Mouse (Mus musculus) forebrain, embryonic 16.5 days (tissue): ENCODE data around the gene Hibadh. TPM values are rescaled to one million over a fixed set of nuclear protein-coding genes. Genes with fewer than 3 reads are reported as not detected.

Source experiments
- ATAC-seq: fragments of 200-750 bp; cut with Nextera tagmentation; 2 replicates; pipeline ENCODE4 v1.8.0; 2017; ENCODE audit warnings: mild to moderate bottlenecking, moderate library complexity
- H3K27ac ChIP-seq: fragments of 300-500 bp; sonication (generic); 2 replicates; pipeline ENCODE4 v1.5.1; 2014; ENCODE audit warnings: low read length, control low read depth
- H3K27me3 ChIP-seq: fragments of 300-500 bp; sonication (generic); replicated peaks from 2 replicates; pipeline ENCODE4 v1.6.1; 2014; ENCODE audit warnings: low read length; ENCODE audit not compliant: control insufficient read depth, insufficient read depth
- H3K36me3 ChIP-seq: fragments of 300-500 bp; sonication (generic); 2 replicates; pipeline ENCODE4 v1.6.1; 2014; ENCODE audit not compliant: control insufficient read depth, insufficient read depth
- H3K4me1 ChIP-seq: fragments of 300-500 bp; sonication (generic); replicated peaks from 2 replicates; pipeline ENCODE4 v1.6.1; 2014; ENCODE audit warnings: low read length; ENCODE audit not compliant: control insufficient read depth, insufficient read depth
- H3K4me2 ChIP-seq: fragments of 300-500 bp; sonication (generic); 2 replicates; pipeline ENCODE4 v1.6.1; 2014; ENCODE audit warnings: mild to moderate bottlenecking, low read length, control low read depth
- H3K4me3 ChIP-seq: fragments of 300-500 bp; sonication (generic); replicated peaks from 2 replicates; pipeline ENCODE4 v1.5.1; 2014; ENCODE audit warnings: mild to moderate bottlenecking, low read length, control low read depth
- H3K9ac ChIP-seq: fragments of 300-500 bp; sonication (generic); replicated peaks from 2 replicates; pipeline ENCODE4 v1.6.1; 2014; ENCODE audit warnings: low read depth, low read length, control low read depth
- H3K9me3 ChIP-seq: fragments of 300-500 bp; sonication (generic); 2 replicates; pipeline ENCODE4 v1.6.1; 2016; ENCODE audit warnings: low read length; ENCODE audit not compliant: control insufficient read depth
- WGBS: fragments of 180-500 bp; shearing (Covaris S2); extraction: QIAGEN DNeasy Blood & Tissue Kit; methylation state at CpG from one replicate; pipeline ENCODE4 v1.1.7; 2014; 5-methylcytosine and 5-hydroxymethylcytosine counted together
- polyA plus RNA-seq: library from polyadenylated mRNA; unstranded; fragments of >200 nt; fragmentation: Nextera tagmentation; extraction: Ambion mirVana; gene quantifications from 2 replicates; pipeline ENCODE4 v1.2.1, GENCODE M21; 2015

Gene Hibadh
- polyA plus RNA-seq, 1 experiment from 2014 or later = 50.8 TPM

DNA sequence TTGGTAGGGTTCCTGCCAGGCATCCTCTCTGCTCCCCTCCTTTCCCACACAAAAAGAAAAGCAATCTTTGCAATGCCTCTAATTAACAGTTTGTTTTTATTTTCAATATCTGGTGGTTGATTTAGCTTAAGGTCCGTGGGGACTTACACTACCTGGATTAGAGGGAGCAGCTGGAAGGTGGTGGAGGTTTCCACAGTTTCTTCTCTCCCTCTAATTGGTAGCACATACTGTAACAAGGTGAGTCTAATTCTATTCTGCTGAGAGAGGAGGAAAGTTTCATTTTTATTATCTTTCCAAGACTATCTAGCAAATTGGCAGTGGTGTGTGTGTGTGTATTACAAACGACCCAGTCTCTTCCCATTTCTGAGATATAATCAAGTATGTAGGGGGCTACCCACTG lies 116.0 kb downstream of the Hibadh start:
- Histone ChIP-seq H3K27ac (no peak overlapping the region), H3K4me1 (no peaks in the 10 kb centered on the region), H3K9me3 (no peaks in the 10 kb centered on the region), H3K36me3 (no peaks in the 10 kb centered on the region), H3K9ac (no peak overlapping the region), H3K27me3 (no peaks in the 10 kb centered on the region), H3K4me3 (no peak overlapping the region), H3K4me2 (no peak overlapping the region)
- WGBS = 17% methylated on average over 2 of the region's 2 CpGs
- ATAC-seq = no peak

GRCm38 (mm10) chr6:52518704-52519103 lies 121.5 kb downstream of the Hibadh start:
- H3K4me3 ChIP-seq = no peak overlapping the region
- H3K4me2 ChIP-seq = no peak overlapping the region
- no peaks in the 10 kb centered on the region for H3K27me3 ChIP-seq
- 87% methylated on average over 10 of the region's 10 CpGs for WGBS
- no peak overlapping the region for H3K27ac ChIP-seq
- no peak overlapping the region for H3K9ac ChIP-seq
- H3K36me3 ChIP-seq = no peaks in the 10 kb centered on the region
- no peaks in the 10 kb centered on the region for H3K4me1 ChIP-seq
- H3K9me3 ChIP-seq = no peaks in the 10 kb centered on the region
- no peak for ATAC-seq

- H3K4me1 ChIP-seq = no peaks in the 10 kb centered on the region
- H3K27ac ChIP-seq = no peak overlapping the region
- no peak overlapping the region for H3K4me3 ChIP-seq
- no peak overlapping the region for H3K9ac ChIP-seq
- H3K9me3 ChIP-seq = no peaks in the 10 kb centered on the region
- H3K27me3 ChIP-seq = no peaks in the 10 kb centered on the region
- H3K4me2 ChIP-seq = no peak overlapping the region
- 60% methylated on average over 5 of the region's 5 CpGs for WGBS
- H3K36me3 ChIP-seq = no peaks in the 10 kb centered on the region
- no peak for ATAC-seq
Observed at GRCm38 (mm10) chr6:52517272-52517671, 122.9 kb downstream of the Hibadh start.

GRCm38 (mm10) chr6:52513876-52514405 lies 126.2 kb downstream of the Hibadh start:
- no peak overlapping the region for H3K4me2 ChIP-seq
- no peaks in the 10 kb centered on the region for H3K9me3 ChIP-seq
- ATAC-seq = no peak
- no peaks in the 10 kb centered on the region for H3K27me3 ChIP-seq
- H3K36me3 ChIP-seq = no peaks in the 10 kb centered on the region
- WGBS = 29% methylated on average over 4 of the region's 4 CpGs
- H3K9ac ChIP-seq = no peak overlapping the region
- no peak overlapping the region for H3K27ac ChIP-seq
- H3K4me3 ChIP-seq = no peak overlapping the region
- no peaks in the 10 kb centered on the region for H3K4me1 ChIP-seq

GRCm38 (mm10) chr6:52508789-52509188 lies 131.4 kb downstream of the Hibadh start:
- Histone ChIP-seq H3K4me1 (peaks cover 6% of the 10 kb centered on the region; the same call in 1 of the 2 replicates), H3K9me3 (no peaks in the 10 kb centered on the region), H3K27me3 (no peaks in the 10 kb centered on the region), H3K4me2 (no peak overlapping the region), H3K9ac (no peak overlapping the region), H3K4me3 (no peak overlapping the region), H3K27ac (no peak overlapping the region), H3K36me3 (no peaks in the 10 kb centered on the region)
- WGBS = 62% methylated on average over 3 of the region's 3 CpGs
- ATAC-seq = no peak

GRCm38 (mm10) chr6:52507946-52508345 lies 132.2 kb downstream of the Hibadh start:
- H3K36me3 ChIP-seq = no peaks in the 10 kb centered on the region
- no peak overlapping the region for H3K4me3 ChIP-seq
- peaks cover 6% of the 10 kb centered on the region; the same call in 1 of the 2 replicates for H3K4me1 ChIP-seq
- no peak overlapping the region for H3K4me2 ChIP-seq
- no peak overlapping the region for H3K27ac ChIP-seq
- H3K27me3 ChIP-seq = no peaks in the 10 kb centered on the region
- no peak for ATAC-seq
- 86% methylated on average over 7 of the region's 7 CpGs for WGBS
- H3K9ac ChIP-seq = no peak overlapping the region
- no peaks in the 10 kb centered on the region for H3K9me3 ChIP-seq

- peak; percentile 76 for ATAC-seq
Observed at GRCm38 (mm10) chr6:52507171-52507570, 133.0 kb downstream of the Hibadh start.

GRCm38 (mm10) chr6:52505777-52506755 lies 134.1 kb downstream of the Hibadh start:
- H3K9me3 ChIP-seq = no peaks in the 10 kb centered on the region
- 91% methylated on average over 9 of the region's 9 CpGs for WGBS

More at GRCm38 (mm10) chr6:52507171-52507570, 133.0 kb downstream of the Hibadh start:
- Histone ChIP-seq H3K27ac (no peak overlapping the region), H3K9me3 (no peaks in the 10 kb centered on the region), H3K4me3 (no peak overlapping the region), H3K4me2 (no peak overlapping the region), H3K36me3 (no peaks in the 10 kb centered on the region), H3K4me1 (peaks cover 6% of the 10 kb centered on the region; the same call in 1 of the 2 replicates), H3K27me3 (no peaks in the 10 kb centered on the region), H3K9ac (no peak overlapping the region)
- 28% methylated on average over 5 of the region's 5 CpGs for WGBS

GRCm38 (mm10) chr6:52504676-52505460 lies 135.3 kb downstream of the Hibadh start:
- Histone ChIP-seq H3K36me3 (no peaks in the 10 kb centered on the region), H3K4me2 (no peak overlapping the region), H3K9me3 (no peaks in the 10 kb centered on the region), H3K9ac (no peak overlapping the region), H3K27ac (no peak overlapping the region), H3K4me3 (no peak overlapping the region), H3K27me3 (no peaks in the 10 kb centered on the region), H3K4me1 (peaks cover 6% of the 10 kb centered on the region; the same call in 1 of the 2 replicates)
- WGBS = 67% methylated on average over 8 of the region's 8 CpGs
- no peak for ATAC-seq

More at GRCm38 (mm10) chr6:52505777-52506755, 134.1 kb downstream of the Hibadh start:
- no peaks in the 10 kb centered on the region for H3K36me3 ChIP-seq
- H3K27me3 ChIP-seq = no peaks in the 10 kb centered on the region
- no peak overlapping the region for H3K4me2 ChIP-seq
- no peak for ATAC-seq
- H3K27ac ChIP-seq = no peak overlapping the region
- no peak overlapping the region for H3K9ac ChIP-seq
- H3K4me3 ChIP-seq = no peak overlapping the region
- peaks cover 6% of the 10 kb centered on the region; the same call in 1 of the 2 replicates for H3K4me1 ChIP-seq
